Mouse (Mus musculus) kidney, embryonic 16.5 days (tissue): ENCODE measurements around the gene Fgfr2. TPM values are rescaled to one million over a fixed set of nuclear protein-coding genes. Genes with fewer than 3 reads are reported as not detected.
A peak's percentile ranks its signal among the peaks of the same experiment; 100 is the strongest.
"Not testable (repeated sequence)": the region's sequence is repeated elsewhere in the genome, so short reads cannot be mapped to it uniquely, and the experiment has no call there.

Experiments
- ATAC-seq: fragments of 200-750 bp; cut with Nextera tagmentation; 2 replicates; pipeline ENCODE4 v1.8.0; 2017; ENCODE audit warnings: moderate TSS enrichment; ENCODE audit not compliant: low FRiP score, low TSS enrichment
- H3K27ac ChIP-seq: fragments of 300-500 bp; sonication (generic); 2 replicates; pipeline ENCODE4 v1.5.1; 2014; ENCODE audit warnings: low read length
- H3K27me3 ChIP-seq: fragments of 300-500 bp; sonication (generic); 2 replicates; pipeline ENCODE4 v1.6.1; 2014; ENCODE audit warnings: low read length, control low read depth, mixed read lengths; ENCODE audit not compliant: insufficient read depth
- H3K36me3 ChIP-seq: fragments of 300-500 bp; sonication (generic); 2 replicates; pipeline ENCODE4 v1.6.1; 2014; ENCODE audit warnings: low read length, control low read depth, mixed read lengths; ENCODE audit not compliant: insufficient read depth
- H3K4me1 ChIP-seq: fragments of 300-500 bp; sonication (generic); 2 replicates; pipeline ENCODE4 v1.6.1; 2014; ENCODE audit warnings: low read length, control low read depth, mixed read lengths; ENCODE audit not compliant: insufficient read depth
- H3K4me2 ChIP-seq: fragments of 300-500 bp; sonication (generic); replicated peaks from 2 replicates; pipeline ENCODE4 v1.6.1; 2014; ENCODE audit warnings: low read depth, low read length
- H3K4me3 ChIP-seq: fragments of 300-500 bp; sonication (generic); 2 replicates; pipeline ENCODE4 v1.5.1; 2014; ENCODE audit warnings: mild to moderate bottlenecking, low read length
- H3K9ac ChIP-seq: fragments of 300-500 bp; sonication (generic); replicated peaks from 2 replicates; pipeline ENCODE4 v1.6.1; 2014; ENCODE audit warnings: low read length
- H3K9me3 ChIP-seq: fragments of 300-500 bp; sonication (generic); 2 replicates; pipeline ENCODE4 v1.6.1; 2016; ENCODE audit warnings: low read length, control low read depth
- WGBS: fragments of 180-500 bp; shearing (Covaris S2); extraction: QIAGEN DNeasy Blood & Tissue Kit; methylation state at CpG from one replicate; pipeline ENCODE4 v1.1.7; 2014; 5-methylcytosine and 5-hydroxymethylcytosine counted together
- polyA plus RNA-seq: library from polyadenylated mRNA; unstranded; fragments of >200 nt; fragmentation: Nextera tagmentation; extraction: Ambion mirVana; gene quantifications from 2 replicates; pipeline ENCODE4 v1.2.1, GENCODE M21; 2015

Fgfr2 gene
- polyA plus RNA-seq, 1 experiment from 2014 or later = 118 TPM

DNA sequence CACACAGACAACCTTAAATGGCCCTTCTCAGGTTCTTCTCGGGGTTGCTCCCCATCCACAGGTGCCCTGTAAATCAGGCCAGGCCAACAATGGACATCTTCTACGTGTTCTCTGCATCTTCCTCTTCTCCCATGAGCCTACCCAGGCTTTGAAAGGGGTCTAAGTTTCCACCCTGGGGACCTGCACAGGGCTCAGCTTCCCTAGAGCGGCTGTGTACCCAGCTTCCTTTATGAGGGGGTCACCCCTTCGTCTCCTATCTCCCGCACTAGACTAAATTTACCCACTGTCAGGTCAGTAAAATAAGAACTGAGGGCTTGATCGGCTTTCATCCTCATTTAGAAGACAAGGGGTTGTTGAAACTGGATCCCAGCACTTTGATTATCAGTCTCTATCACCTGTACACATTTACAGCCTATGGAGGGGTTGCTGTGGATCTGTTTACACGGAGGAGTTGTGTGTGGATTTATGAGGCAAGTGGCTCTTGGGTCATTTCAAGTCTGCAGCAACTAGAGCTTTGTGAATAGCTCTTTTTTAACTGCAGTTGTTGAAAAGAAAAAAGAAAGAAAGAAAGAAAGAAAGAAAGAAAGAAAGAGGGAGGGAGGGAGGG is 2969.7 kb downstream of the Fgfr2 start:
- Histone ChIP-seq H3K9ac (no peak overlapping the region), H3K9me3 (no peaks in the 10 kb centered on the region), H3K27me3 (no peaks in the 10 kb centered on the region), H3K36me3 (no peaks in the 10 kb centered on the region), H3K4me3 (no peak overlapping the region), H3K4me1 (no peaks in the 10 kb centered on the region), H3K27ac (peak overlapping the region; percentile 59), H3K4me2 (no peak overlapping the region)
- WGBS = 28% methylated on average over 7 of the region's 7 CpGs
- peak; percentile 74; the same call in 1 of the 2 replicates for ATAC-seq

GRCm38 (mm10) chr7:130148906-130149305 is 2974.2 kb downstream of the Fgfr2 start:
- ATAC-seq = no peak
- H3K27ac ChIP-seq = no peak overlapping the region
- H3K9me3 ChIP-seq = no peaks in the 10 kb centered on the region
- H3K27me3 ChIP-seq = no peaks in the 10 kb centered on the region
- no peak overlapping the region for H3K9ac ChIP-seq
- no peaks in the 10 kb centered on the region for H3K4me1 ChIP-seq
- no peak overlapping the region for H3K4me2 ChIP-seq
- 85% methylated on average over 5 of the region's 5 CpGs for WGBS
- no peaks in the 10 kb centered on the region for H3K36me3 ChIP-seq
- H3K4me3 ChIP-seq = no peak overlapping the region

DNA sequence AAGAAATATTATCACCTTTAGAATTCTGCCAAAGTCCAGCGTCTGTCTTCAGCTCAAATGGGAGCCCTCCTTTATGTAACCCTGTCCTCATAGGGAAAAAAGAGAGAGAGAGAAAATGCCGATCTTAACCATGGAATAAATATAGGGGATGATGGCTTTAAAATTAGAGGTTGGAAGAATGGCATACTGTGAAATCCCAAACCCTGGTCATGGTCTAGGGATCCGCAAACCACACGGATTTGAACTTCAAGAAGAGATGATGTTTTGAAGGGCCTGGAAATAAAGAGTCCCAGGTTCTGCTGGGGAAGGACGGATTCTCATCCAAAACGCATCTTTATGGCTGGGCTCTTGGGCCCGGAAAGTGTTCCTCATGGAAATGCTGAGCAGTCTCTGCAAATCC is 2975.9 kb downstream of the Fgfr2 start:
- H3K9ac ChIP-seq = no peak overlapping the region
- H3K27me3 ChIP-seq = no peaks in the 10 kb centered on the region
- no peaks in the 10 kb centered on the region for H3K9me3 ChIP-seq
- no peak overlapping the region for H3K4me2 ChIP-seq
- no peak overlapping the region for H3K4me3 ChIP-seq
- no peak overlapping the region for H3K27ac ChIP-seq
- no peaks in the 10 kb centered on the region for H3K36me3 ChIP-seq
- no peaks in the 10 kb centered on the region for H3K4me1 ChIP-seq
- no peak for ATAC-seq
- 71% methylated on average over 7 of the region's 7 CpGs for WGBS

DNA sequence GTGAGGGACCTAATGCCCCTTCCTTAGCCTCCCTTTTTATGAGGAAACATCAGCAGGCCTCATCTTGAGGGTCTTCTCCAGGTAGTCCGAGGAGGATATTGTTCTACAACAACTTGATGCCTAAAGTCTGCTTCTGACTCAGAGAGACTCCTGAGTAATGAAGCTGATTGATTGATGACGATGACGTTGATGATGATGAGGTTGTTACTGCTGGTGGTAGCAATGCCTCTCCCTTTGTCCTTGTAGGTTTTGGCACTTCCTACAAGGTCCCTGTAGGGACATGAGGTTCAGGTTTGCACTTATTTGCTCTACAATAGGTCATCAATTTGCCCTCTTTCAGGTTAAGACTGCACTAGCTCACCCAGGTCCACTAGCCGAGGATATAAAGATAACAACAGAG is 2977.9 kb downstream of the Fgfr2 start:
- WGBS = 80% methylated on average over 4 of the region's 4 CpGs
- H3K9me3 ChIP-seq = no peaks in the 10 kb centered on the region

DNA sequence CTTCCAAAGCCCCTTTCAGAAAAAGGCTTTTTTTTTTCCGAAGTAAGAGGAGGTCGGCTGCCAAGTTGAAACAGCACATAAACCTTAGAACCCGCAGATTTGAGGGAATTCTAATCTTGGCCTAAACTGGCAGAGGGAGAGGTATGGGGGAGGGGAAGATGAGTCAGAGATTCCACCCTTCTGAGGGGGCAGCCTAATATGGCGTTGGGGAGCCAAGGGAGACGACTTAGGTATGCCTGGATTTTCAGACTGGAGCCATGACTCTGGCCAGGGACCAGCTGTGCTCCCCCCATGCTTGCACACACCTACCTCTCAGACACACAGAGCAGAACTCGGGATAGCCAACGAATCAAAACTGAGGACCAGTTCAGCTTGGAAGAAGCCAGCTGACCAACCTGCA is 2979.8 kb downstream of the Fgfr2 start:
- Histone ChIP-seq H3K36me3 (no peaks in the 10 kb centered on the region), H3K4me2 (no peak overlapping the region), H3K27ac (no peak overlapping the region), H3K4me1 (no peaks in the 10 kb centered on the region), H3K4me3 (no peak overlapping the region), H3K9ac (no peak overlapping the region), H3K27me3 (no peaks in the 10 kb centered on the region), H3K9me3 (no peaks in the 10 kb centered on the region)
- 0 out of 2 replicates have a peak, but pooled peaks have one; percentile 61 for ATAC-seq
- 68% methylated on average over 7 of the region's 7 CpGs for WGBS

More for the DNA sequence above, 2977.9 kb downstream of the Fgfr2 start:
- Histone ChIP-seq H3K36me3 (no peaks in the 10 kb centered on the region), H3K27me3 (no peaks in the 10 kb centered on the region), H3K9ac (no peak overlapping the region), H3K4me1 (no peaks in the 10 kb centered on the region), H3K4me2 (no peak overlapping the region), H3K4me3 (no peak overlapping the region), H3K27ac (no peak overlapping the region)
- no peak for ATAC-seq

- H3K4me3 ChIP-seq = no peak overlapping the region
- H3K4me1 ChIP-seq = peaks cover 1% of the 10 kb centered on the region; the same call in 1 of the 2 replicates
- 76% methylated on average over 3 of the region's 3 CpGs for WGBS
- H3K9ac ChIP-seq = no peak overlapping the region
- no peaks in the 10 kb centered on the region for H3K27me3 ChIP-seq
- no peak overlapping the region; the same call in 1 of the 2 replicates for H3K27ac ChIP-seq
- no peak for ATAC-seq
- no peaks in the 10 kb centered on the region for H3K9me3 ChIP-seq
- no peaks in the 10 kb centered on the region for H3K36me3 ChIP-seq
- H3K4me2 ChIP-seq = no peak overlapping the region
Observed at GRCm38 (mm10) chr7:130141088-130141873, 2981.9 kb downstream of the Fgfr2 start.

DNA sequence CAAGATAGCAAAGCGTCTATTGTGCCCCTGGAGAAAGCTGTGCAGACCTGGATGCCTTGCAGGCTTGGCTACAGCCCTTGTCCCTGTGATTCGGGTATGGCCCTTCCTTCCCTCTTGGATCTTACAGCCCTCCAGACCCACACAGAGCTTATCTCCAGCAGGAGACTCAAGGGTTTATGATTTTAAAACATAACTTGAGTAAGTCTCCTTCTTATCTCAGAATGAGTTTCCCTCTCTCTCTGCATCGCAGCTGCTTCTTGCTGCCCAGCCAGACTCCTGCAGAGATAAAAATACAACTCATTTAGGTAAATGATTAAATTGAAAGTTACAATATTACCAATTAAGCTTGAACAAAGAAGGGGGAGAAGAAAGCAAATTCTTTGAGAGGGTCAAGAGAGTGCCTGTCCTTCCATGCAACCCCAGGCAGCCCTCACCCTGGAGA is 2988.2 kb downstream of the Fgfr2 start:
- WGBS = 35% methylated on average over 3 of the region's 3 CpGs
- Histone ChIP-seq H3K4me3 (no peak overlapping the region), H3K27me3 (no peaks in the 10 kb centered on the region), H3K36me3 (no peaks in the 10 kb centered on the region), H3K9ac (no peak overlapping the region), H3K9me3 (no peaks in the 10 kb centered on the region), H3K4me1 (peaks cover 26% of the 10 kb centered on the region), H3K27ac (peak overlapping the region; percentile 80), H3K4me2 (peak overlapping the region; percentile 2; the same call in 1 of the 2 replicates)
- peak; percentile 88 for ATAC-seq

DNA sequence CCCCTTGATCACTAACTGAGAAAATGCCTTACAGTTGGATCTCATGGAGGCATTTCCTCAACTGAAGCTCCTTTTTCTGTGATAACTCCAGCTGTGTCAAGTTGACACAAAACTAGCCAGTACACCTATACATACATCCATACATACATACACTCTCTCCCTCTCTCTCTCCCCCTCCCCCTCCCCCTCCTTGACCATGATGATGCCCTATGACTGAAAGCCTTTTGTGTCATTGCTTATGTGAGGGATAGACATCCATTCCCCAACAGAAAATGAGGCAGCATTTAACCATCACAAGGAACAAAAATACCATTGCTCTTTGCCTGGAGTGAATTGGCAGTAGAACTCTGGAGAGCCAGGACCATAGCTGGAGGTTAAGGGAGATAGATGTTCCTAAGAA is 2988.7 kb downstream of the Fgfr2 start:
- Histone ChIP-seq H3K4me1 (peaks cover 30% of the 10 kb centered on the region), H3K4me2 (peak overlapping the region; percentile 2; the same call in 1 of the 2 replicates), H3K27ac (peak overlapping the region; percentile 80)
- H3K9ac ChIP-seq, H3K36me3 ChIP-seq, ATAC-seq, H3K27me3 ChIP-seq, H3K9me3 ChIP-seq, H3K4me3 ChIP-seq: not testable (repeated sequence)

- no peaks in the 10 kb centered on the region for H3K36me3 ChIP-seq
- no peak overlapping the region for H3K27ac ChIP-seq
- H3K4me2 ChIP-seq = no peak overlapping the region
- ATAC-seq = no peak
- H3K9ac ChIP-seq = no peak overlapping the region
- 92% methylated on average over 5 of the region's 5 CpGs for WGBS
- no peaks in the 10 kb centered on the region for H3K9me3 ChIP-seq
- H3K27me3 ChIP-seq = no peaks in the 10 kb centered on the region
- H3K4me1 ChIP-seq = peaks cover 28% of the 10 kb centered on the region
- no peak overlapping the region for H3K4me3 ChIP-seq
Observed at GRCm38 (mm10) chr7:130130226-130130625, 2992.9 kb downstream of the Fgfr2 start.
